Mouse (Mus musculus): ENCODE data around the gene Epo.

The Epo gene

DNA sequence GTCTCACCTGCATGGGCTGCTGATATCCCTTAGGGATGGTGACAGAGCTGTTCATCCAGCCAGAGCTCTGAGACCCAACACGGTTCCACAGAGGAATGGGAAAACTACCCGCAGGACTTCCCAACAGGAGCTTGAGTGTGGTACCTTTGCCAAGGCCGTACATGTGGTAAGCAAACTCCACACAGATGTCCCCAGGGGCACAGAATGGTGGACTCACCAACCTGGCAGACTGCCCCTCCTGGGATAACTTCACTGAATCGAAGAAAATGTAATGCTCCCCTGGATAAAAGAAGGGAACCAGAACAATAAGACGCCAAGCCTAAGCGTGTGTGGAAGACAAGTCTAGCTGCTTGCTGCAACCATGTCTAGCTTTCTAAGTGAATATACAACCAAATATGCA, 66.1 kb downstream of the Epo start:
- no peak for DNase-seq

DNA sequence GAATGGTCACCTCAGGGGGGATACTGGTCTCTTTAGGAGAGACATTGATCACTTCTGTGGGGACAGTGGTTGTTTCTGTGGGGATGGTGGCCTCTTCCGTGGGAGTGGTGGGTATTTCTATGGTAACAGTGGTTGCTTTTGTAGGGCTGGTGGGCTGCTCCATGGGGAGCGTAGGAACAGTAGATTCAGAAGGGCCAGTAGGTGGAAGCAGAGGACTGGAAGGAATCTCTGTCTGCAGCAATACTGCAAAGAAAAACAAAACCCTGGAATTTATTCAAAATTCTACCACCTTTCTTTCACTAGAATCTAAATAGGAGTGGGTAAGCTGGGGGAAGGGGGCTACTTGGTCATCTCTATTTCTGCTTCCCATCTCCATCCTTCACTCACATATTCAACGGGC, 68.0 kb downstream of the Epo start:
- DNase-seq = no peak

DNA sequence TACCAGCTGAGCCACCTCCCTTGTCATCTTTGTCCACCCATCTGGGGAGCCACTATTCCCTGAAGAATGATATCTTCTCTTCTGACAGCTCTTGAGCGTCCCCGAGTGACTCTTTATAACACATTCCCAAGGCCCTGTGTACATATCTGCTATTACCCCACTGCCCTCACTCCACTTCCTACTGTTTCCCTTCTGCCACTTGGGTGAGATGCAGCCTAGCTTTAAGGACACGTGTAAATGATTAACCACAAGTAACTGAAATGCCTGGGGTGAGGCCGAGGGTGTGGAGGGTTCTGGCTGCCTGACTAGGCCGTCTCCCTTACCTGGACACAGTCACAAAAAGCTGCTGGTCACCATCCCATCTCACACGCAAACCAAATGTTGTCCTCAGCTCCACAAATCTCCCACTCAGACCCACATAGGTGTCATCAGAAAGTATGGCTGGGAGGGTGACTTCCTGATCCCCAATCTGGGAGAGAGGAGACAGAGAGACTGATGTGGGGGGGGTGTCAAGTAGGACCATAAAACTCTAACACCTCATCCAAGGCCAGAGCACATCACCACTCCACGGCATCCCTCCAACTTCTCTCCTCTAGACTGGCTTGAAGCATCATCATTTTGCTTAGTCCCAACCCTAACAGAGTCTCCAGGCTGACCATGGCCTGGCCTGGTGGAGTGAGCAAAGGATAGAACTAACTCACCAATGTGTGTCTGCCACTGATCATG, 77.0 kb downstream of the Epo start:
- DNase-seq = no peak

DNA sequence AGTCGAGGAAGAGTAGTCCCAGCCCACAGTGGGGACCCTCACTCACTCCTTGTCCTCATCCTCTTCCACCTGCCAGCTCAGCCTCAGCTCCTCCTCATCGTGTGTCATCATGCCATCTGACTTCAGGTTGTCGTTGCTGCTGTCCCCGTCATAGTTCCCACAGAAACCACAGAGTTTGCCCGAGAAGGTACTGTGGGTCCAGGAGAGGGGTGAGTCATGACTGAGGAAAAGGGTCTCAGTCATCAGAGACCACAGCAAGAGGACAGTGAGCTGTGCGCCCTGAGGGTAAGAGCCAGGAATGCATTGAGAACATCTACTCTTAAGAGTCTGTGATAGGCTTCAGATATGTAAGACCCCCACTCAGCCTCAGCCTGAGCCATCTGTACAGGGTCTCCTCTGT, 77.8 kb downstream of the Epo start:
- no peak for DNase-seq

DNA sequence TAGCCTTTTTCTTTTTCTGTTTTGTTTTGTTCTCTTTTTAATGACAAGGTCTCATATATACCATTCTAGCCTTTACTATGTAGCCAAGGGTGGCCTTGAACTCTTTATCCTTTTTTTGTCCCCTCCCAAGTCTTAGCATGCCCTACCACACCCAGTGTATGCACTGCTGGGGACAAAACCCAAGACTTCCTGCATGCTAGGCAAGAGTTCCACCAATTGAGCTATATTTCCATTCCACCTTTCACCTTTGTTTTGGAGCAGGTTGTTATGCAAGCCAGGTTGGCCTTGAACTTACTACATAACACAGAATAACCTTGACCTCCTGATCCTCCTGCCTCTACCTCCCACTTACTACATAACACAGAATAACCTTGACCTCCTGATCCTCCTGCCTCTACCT, 87.5 kb downstream of the Epo start:
- no peak for DNase-seq

DNA sequence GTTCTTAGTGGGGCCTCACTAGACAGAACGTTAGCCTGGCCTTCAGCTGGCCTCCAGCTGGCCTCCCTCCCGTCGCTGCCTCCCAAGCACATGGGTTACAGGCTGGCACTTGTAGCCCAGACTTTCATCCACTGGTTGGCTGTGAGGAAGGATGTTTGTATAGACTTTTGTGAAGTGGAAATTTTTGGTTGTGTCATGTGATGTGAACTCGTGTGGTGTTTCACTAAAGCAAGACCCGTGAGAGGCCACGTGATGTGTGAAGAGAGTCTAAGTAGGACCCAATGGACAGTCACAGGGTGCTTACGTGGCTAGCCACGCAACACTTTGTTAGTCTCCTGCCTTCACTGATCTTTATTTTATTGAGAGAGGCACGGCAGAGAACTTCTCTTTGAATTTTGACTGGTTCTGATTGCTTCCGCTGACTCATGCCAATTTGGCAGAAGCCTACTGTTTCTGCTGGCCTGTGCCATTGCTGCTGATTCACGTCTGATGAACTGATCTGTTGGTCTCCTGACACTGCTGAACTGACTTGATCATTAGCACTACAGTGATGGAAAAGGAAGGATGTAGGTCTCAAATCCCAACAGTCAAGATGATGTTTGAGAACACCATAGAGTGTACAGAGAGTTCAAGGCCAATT, 92.7 kb downstream of the Epo start:
- DNase-seq = no peak

GRCm38 (mm10) chr5:137433889-137434288, 99.2 kb downstream of the Epo start:
- DNase-seq = no peak
